Mouse (Mus musculus): ENCODE data around the gene Pabpc1l.

Gene Pabpc1l

DNA sequence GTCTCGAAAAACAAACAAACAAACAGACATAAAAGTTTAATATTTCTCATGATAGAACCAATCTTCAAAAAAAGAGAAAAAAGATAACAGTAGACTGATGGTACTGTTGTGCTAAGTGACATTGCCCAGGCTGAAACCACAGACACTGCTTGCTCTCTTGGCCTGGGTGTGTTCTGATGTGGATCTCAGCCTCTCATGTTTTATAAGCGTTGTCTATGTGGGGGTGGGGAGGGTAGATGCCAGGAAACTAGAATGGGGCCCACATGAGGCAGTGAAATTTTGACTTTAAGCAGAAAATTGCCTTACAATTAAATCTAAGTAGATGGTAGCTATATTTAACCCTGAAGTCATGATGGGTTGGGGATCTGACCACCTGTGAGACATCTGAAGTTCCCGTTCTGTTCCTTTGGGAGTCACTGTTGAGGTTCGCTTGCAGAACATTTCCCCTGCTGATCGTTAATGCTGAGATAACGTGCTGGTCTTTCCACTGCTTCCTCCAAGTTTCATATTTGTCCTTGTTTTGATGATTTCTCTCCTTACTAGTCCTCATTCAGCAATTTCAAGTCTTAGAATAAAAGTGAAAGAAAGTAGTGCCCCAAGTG, 62.3 kb downstream of the Pabpc1l start:
- DNase-seq, result no peak

DNA sequence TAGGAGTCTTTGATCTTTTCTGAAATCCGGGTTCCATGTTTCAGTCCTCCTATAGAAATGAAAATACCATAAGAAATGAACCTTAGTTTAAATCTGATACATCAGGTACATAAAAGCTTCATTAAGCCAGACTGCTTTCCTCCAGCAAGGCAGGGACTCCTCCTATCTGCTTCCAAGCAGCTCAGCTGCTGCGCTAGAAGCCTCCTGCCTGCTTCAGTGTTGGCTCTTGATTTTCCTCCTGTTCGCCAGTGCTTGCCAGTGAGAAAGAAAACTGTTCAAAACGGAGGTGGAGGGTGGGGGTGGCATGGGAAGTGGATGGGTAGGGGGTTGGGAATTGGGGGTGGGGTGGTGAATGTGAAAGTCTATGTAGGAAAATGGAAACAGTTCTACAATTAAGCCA, 64.3 kb downstream of the Pabpc1l start:
- no peak for DNase-seq

GRCm38 (mm10) chr2:164094152-164094551, 68.9 kb downstream of the Pabpc1l start:
- DNase-seq, result no peak

GRCm38 (mm10) chr2:164098603-164099250, 73.5 kb downstream of the Pabpc1l start:
- no peak for DNase-seq
